Mouse (Mus musculus): ENCODE measurements at regions not wholly inside any gene's neighbourhood (a gene's known extent, or its start where the extent isn't known, plus 50 kb on each side); places are given as distances from the start of the nearest gene placed in this dataset.

GRCm38 (mm10) chr1:92745284-92745683 lies 86.2 kb upstream of the Gpc1 start:
- 92% methylated on average over 5 of the region's 5 CpGs for WGBS
- Histone ChIP-seq H3K27ac (peak overlapping the region; percentile 20), H3K9me3 (no peaks in the 10 kb centered on the region), H3K27me3 (ENCODE audit: poor library complexity, severe bottlenecking) (peaks cover 1% of the 10 kb centered on the region), H3K36me3 (replicated peaks) (no peaks in the 10 kb centered on the region), H3K4me3 (no peak overlapping the region), H3K4me1 (peaks cover 19% of the 10 kb centered on the region)
- DNase-seq (ENCODE audit: extremely low spot score, low spot score) = no peak

DNA sequence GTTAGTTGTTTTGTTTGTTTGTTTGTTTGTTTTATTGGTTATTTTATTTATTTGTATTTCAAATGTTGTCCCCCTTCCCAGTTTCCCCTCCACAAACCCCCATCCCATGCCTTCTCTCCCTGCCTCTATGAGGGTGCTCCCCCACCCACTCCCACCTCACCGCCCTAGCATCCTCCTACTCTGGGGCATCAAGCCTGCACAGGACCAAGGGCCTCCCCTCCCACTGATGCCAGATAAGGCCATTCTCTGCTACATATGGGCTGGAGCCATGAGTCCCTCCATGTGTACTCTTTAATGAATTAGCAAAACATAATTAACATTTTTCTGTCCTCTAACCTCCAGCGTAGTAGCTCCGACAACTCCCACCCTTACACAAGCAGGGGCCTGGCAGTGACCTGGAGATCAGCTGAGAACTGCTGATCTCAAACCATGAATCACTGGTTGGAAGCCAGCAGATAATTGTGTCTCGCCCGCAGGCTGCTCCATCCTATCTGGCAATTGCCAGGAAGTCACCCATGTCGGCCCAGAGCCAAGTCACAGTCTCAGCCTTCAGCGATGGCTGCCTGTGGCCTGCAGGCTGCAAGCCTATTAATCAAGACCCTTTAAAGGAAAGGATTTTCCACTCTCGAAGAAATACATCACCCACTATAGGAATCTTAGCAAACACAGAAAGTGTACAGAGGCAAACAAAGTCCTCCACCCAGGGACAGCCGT lies 86.8 kb upstream of the Gpc1 start:
- 84% methylated on average over 9 of the region's 9 CpGs for WGBS
- Histone ChIP-seq H3K36me3 (replicated peaks) (no peaks in the 10 kb centered on the region), H3K4me3 (no peak overlapping the region), H3K27ac (peak overlapping the region; percentile 20; the same call in 1 of the 2 replicates), H3K9me3 (no peaks in the 10 kb centered on the region), H3K27me3 (ENCODE audit: poor library complexity, severe bottlenecking) (peaks cover 7% of the 10 kb centered on the region), H3K4me1 (peaks cover 22% of the 10 kb centered on the region)
- no peak for DNase-seq (ENCODE audit: extremely low spot score, low spot score)

- WGBS = 83% methylated on average over 4 of the region's 4 CpGs
- peak overlapping the region; percentile 73 for H3K27ac ChIP-seq
- no peak overlapping the region for H3K4me3 ChIP-seq
- no peaks in the 10 kb centered on the region for H3K36me3 ChIP-seq (replicated peaks)
- no peaks in the 10 kb centered on the region for H3K9me3 ChIP-seq
- peaks cover 38% of the 10 kb centered on the region for H3K4me1 ChIP-seq
- no peak for DNase-seq (ENCODE audit: extremely low spot score, low spot score)
- peaks cover 10% of the 10 kb centered on the region for H3K27me3 ChIP-seq (ENCODE audit: poor library complexity, severe bottlenecking)
Measured at GRCm38 (mm10) chr1:92742881-92743621, 88.4 kb upstream of the Gpc1 start.

GRCm38 (mm10) chr1:92742300-92742699 lies 89.1 kb upstream of the Gpc1 start:
- H3K27me3 ChIP-seq (ENCODE audit: poor library complexity, severe bottlenecking) = peaks cover 10% of the 10 kb centered on the region
- no peaks in the 10 kb centered on the region for H3K36me3 ChIP-seq (replicated peaks)
- no peak for DNase-seq (ENCODE audit: extremely low spot score, low spot score)
- no peak overlapping the region for H3K4me3 ChIP-seq
- WGBS = 79% methylated on average over 6 of the region's 6 CpGs
- peaks cover 46% of the 10 kb centered on the region for H3K4me1 ChIP-seq
- H3K9me3 ChIP-seq = no peaks in the 10 kb centered on the region
- H3K27ac ChIP-seq = peak overlapping the region; percentile 73

DNA sequence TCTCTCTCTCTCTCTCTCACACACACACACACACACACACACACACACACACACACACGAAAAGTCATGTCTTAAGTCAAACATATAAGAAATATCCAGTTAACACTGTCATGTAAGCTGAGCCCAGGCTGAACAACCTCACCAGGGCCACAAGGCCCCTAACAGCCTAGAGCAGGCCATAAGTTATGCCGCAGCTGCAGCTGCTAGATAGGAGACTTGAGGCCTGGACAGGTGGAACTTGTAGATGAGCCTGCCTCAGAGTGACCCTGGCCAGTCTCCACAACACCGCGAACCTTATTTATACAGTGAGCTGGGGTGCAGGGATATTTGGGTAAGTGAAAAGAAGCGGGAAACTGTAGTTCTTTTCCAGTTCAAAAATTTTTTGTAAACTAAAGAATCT lies 90.4 kb upstream of the Gpc1 start:
- H3K36me3 ChIP-seq (replicated peaks) = no peaks in the 10 kb centered on the region
- peaks cover 13% of the 10 kb centered on the region for H3K27me3 ChIP-seq (ENCODE audit: poor library complexity, severe bottlenecking)
- no peaks in the 10 kb centered on the region for H3K9me3 ChIP-seq
- no peak for DNase-seq (ENCODE audit: extremely low spot score, low spot score)
- H3K27ac ChIP-seq = peak overlapping the region; percentile 83; the same call in 1 of the 2 replicates
- 92% methylated on average over 5 of the region's 5 CpGs for WGBS
- H3K4me3 ChIP-seq = no peak overlapping the region
- peaks cover 58% of the 10 kb centered on the region for H3K4me1 ChIP-seq

GRCm38 (mm10) chr1:92737600-92738197 lies 89.1 kb upstream of the Otos start:
- 15% methylated on average over 11 of the region's 11 CpGs for WGBS
- peaks cover 71% of the 10 kb centered on the region for H3K4me1 ChIP-seq
- no peaks in the 10 kb centered on the region for H3K36me3 ChIP-seq (replicated peaks)
- DNase-seq (ENCODE audit: extremely low spot score, low spot score) = peak; percentile 67
- H3K27me3 ChIP-seq (ENCODE audit: poor library complexity, severe bottlenecking) = peaks cover 19% of the 10 kb centered on the region
- peak overlapping the region; percentile 31 for H3K4me3 ChIP-seq
- peak overlapping the region; percentile 86 for H3K27ac ChIP-seq
- no peaks in the 10 kb centered on the region for H3K9me3 ChIP-seq

- WGBS = 48% methylated on average over 7 of the region's 7 CpGs
- no peak overlapping the region for H3K4me3 ChIP-seq
- H3K36me3 ChIP-seq (replicated peaks) = no peaks in the 10 kb centered on the region
- H3K27ac ChIP-seq = peak overlapping the region; percentile 86
- no peak for DNase-seq (ENCODE audit: extremely low spot score, low spot score)
- peaks cover 59% of the 10 kb centered on the region for H3K4me1 ChIP-seq
- peaks cover 19% of the 10 kb centered on the region for H3K27me3 ChIP-seq (ENCODE audit: poor library complexity, severe bottlenecking)
- no peaks in the 10 kb centered on the region for H3K9me3 ChIP-seq
Measured at GRCm38 (mm10) chr1:92736411-92736810, 87.8 kb upstream of the Otos start.

DNA sequence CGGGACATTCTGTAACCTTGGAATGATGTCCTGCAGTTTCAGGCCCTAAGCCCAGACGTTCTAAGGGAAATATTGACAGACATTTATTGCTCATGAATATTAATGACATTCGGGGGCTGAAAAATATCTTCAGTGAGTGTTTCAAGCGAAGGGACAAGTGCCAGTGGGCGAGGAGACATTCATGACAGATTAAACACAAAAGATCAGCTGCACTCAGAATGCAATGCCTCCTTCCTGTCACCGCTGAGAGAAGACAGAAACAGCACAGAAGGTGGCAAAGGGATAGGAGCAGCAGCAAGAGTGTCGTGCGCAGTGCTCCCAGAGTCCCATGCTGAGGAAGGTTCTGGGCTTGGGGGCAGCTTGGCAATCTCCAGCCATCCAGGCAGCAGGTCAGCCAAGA lies 85.1 kb upstream of the Otos start:
- DNase-seq (ENCODE audit: extremely low spot score, low spot score) = no peak
- WGBS = 76% methylated on average over 8 of the region's 8 CpGs

GRCm38 (mm10) chr1:92731353-92732282 lies 83.0 kb upstream of the Otos start:
- Histone ChIP-seq H3K4me1 (peaks cover 35% of the 10 kb centered on the region), H3K27me3 (ENCODE audit: poor library complexity, severe bottlenecking) (0 out of 2 replicates have a peak, but pooled peaks cover 9% of the 10 kb centered on the region), H3K9me3 (no peaks in the 10 kb centered on the region), H3K4me3 (no peak overlapping the region), H3K36me3 (replicated peaks) (no peaks in the 10 kb centered on the region), H3K27ac (0 out of 2 replicates have a peak overlapping the region, but pooled peaks have one; percentile 21)
- no peak for DNase-seq (ENCODE audit: extremely low spot score, low spot score)
- WGBS = 88% methylated on average over 11 of the region's 11 CpGs

More for the DNA sequence above, 85.1 kb upstream of the Otos start:
- no peak overlapping the region for H3K4me3 ChIP-seq
- no peaks in the 10 kb centered on the region for H3K36me3 ChIP-seq (replicated peaks)
- H3K27ac ChIP-seq = peak overlapping the region; percentile 86
- 0 out of 2 replicates have a peak, but pooled peaks cover 9% of the 10 kb centered on the region for H3K27me3 ChIP-seq (ENCODE audit: poor library complexity, severe bottlenecking)
- H3K9me3 ChIP-seq = no peaks in the 10 kb centered on the region
- peaks cover 51% of the 10 kb centered on the region for H3K4me1 ChIP-seq

DNA sequence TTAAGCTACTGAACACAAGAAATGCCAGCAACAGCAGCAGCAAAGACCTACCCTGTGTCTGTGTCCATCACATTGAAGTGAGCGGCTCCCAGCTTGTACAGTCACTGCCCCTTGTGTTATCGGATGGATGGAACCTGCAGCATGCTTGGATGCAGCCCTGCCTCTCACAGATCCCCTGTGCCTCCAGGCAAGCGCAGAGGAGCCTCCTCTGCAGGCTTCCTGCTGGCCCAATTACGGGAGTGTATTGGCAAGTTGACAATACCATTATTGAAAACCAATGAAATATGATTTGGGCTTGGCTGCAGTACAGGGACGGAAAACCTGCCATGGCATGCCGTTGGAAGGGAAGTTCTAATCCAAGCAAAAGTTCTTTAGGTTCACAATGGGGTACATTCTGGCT lies 81.9 kb upstream of the Otos start:
- 78% methylated on average over 6 of the region's 6 CpGs for WGBS
- Histone ChIP-seq H3K4me3 (no peak overlapping the region), H3K36me3 (replicated peaks) (no peaks in the 10 kb centered on the region), H3K9me3 (no peaks in the 10 kb centered on the region), H3K4me1 (peaks cover 24% of the 10 kb centered on the region), H3K27me3 (ENCODE audit: poor library complexity, severe bottlenecking) (0 out of 2 replicates have a peak, but pooled peaks cover under 1% of the 10 kb centered on the region), H3K27ac (peak overlapping the region; percentile 12; the same call in 1 of the 2 replicates)
- no peak for DNase-seq (ENCODE audit: extremely low spot score, low spot score)

GRCm38 (mm10) chr1:92727961-92728360 lies 79.3 kb upstream of the Otos start:
- no peaks in the 10 kb centered on the region for H3K27me3 ChIP-seq (ENCODE audit: poor library complexity, severe bottlenecking)
- H3K36me3 ChIP-seq (replicated peaks) = no peaks in the 10 kb centered on the region
- 0 out of 2 replicates have a peak overlapping the region, but pooled peaks have one; percentile 12 for H3K27ac ChIP-seq
- H3K4me3 ChIP-seq = no peak overlapping the region
- H3K4me1 ChIP-seq = peaks cover 9% of the 10 kb centered on the region; the same call in 1 of the 2 replicates
- H3K9me3 ChIP-seq = no peaks in the 10 kb centered on the region
- DNase-seq (ENCODE audit: extremely low spot score, low spot score) = no peak
- WGBS = 74% methylated on average over 4 of the region's 4 CpGs

DNA sequence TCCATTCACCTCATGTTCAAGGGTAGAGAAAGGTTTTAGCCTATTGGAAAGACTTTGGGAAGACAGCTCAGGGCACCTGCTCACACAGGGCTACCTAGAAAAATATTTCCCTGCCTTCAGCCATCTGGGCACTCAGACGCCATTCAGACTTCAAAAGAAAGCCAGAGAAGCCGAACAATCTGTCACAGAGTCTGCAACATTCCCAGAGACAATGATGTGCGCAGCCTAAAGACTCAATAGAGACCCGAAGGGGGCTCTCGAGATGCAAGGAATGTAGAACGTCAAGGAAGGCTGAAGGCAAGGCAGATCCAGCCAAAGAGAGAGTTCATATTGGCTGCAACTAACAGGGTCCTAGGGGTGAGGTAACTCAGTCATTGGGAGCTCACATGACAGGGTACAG lies 78.7 kb upstream of the Otos start:
- Histone ChIP-seq H3K9me3 (no peaks in the 10 kb centered on the region), H3K4me1 (peaks cover 9% of the 10 kb centered on the region; the same call in 1 of the 2 replicates), H3K27ac (0 out of 2 replicates have a peak overlapping the region, but pooled peaks have one; percentile 12), H3K36me3 (replicated peaks) (no peaks in the 10 kb centered on the region), H3K27me3 (ENCODE audit: poor library complexity, severe bottlenecking) (no peaks in the 10 kb centered on the region), H3K4me3 (no peak overlapping the region)
- DNase-seq (ENCODE audit: extremely low spot score, low spot score) = no peak
- WGBS = 78% methylated on average over 6 of the region's 6 CpGs
